Mouse (Mus musculus): ENCODE results near the gene Wfikkn2.

Wfikkn2 gene

DNA sequence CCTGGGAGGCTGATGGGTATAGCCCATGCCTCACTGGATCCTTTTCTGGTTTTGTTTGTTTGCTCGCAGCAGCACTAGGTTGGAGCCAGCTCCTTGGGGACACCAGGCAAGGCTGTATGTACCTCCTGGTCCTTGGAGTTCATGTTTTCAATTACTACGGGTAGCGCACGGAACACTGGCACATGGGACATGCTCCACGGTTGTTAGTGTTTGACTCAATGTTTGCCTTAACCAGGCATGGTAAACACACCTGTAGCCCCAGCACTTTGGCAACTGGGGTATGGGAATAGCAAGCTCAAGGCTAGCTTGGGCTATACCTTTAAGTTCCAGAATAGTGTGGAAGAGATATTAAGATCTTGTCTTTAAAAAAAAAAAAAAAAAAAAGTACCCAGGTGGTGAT is 55.1 kb downstream of the Wfikkn2 start:
- no peak for DNase-seq (ENCODE audit: low spot score)

DNA sequence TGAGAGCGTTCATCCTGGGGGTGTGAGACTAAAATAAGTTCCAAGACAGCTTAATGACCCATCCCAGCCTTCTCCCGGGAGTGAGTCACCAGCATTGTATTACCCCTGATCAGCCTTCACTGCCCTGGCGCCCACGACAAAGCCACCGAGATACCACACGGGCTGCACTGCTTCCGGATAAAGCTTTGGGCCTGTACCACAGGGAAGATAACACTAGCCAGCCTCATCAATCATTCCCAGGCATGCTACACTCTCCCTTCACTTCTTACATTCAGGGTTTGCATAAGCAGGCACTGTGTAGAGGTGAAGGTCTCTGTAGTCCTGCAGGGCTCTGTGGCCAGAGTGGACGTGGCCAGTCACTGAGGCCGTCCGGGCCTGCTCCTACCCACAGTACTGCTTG is 56.2 kb downstream of the Wfikkn2 start:
- DNase-seq (ENCODE audit: low spot score), result no peak

Data from adipocyte (in vitro differentiated cells).